Mouse (Mus musculus): ENCODE measurements around the gene Zfp27. TPM values are rescaled to one million over a fixed set of nuclear protein-coding genes. Genes with fewer than 3 reads are reported as not detected.

The Zfp27 gene
- total and polyA plus RNA-seq, 3 experiments: 8.4 to 9.7 (median 9.0) TPM

GRCm38 (mm10) chr7:29917371-29918061 is 11.1 kb upstream of the Zfp27 start:
- DNase-seq (ENCODE audit: extremely low read depth): no peak
- no peak overlapping the region for H3K4me3 ChIP-seq (replicated peaks in 1 of 3; ENCODE audit: low read depth in 2 of 3, low read length in 2 of 3, poor library complexity in 1 of 3)
- no peak overlapping the region for H3K4me2 ChIP-seq (ENCODE audit: insufficient read depth, low read depth, poor library complexity, severe bottlenecking)
- no peak overlapping the region for H3K9ac ChIP-seq (ENCODE audit: insufficient read depth, low read depth)
- in situ Hi-C loops (cut with MboI; ENCODE audit: low pct_ligation_motif_present, low pct_unique_long_range_greater_than_20kb, low sequenced_read_pairs) (no loop called here), dilution Hi-C loops (cut with MboI; ENCODE audit: extremely low pct_ligation_motif_present, extremely low pct_unique_long_range_greater_than_20kb, low sequenced_read_pairs) (no loop called here)
- peaks cover 6% of the 10 kb centered on the region for H3K9me3 ChIP-seq (replicated peaks; ENCODE audit: low read length)
- H3K36me3 ChIP-seq (replicated peaks in 1 of 2; ENCODE audit: control insufficient read depth in 1 of 2, insufficient read depth in 1 of 2, low read length in 1 of 2): peaks cover 24 to 62% of the 10 kb centered on the region in 2 experiments
- peaks cover 0 to 18% of the 10 kb centered on the region in 2 experiments; a peak in 2 of 4 replicates for H3K4me1 ChIP-seq (ENCODE audit: control insufficient read depth in 1 of 2, insufficient read depth in 2 of 2)
- H3K27ac ChIP-seq (ENCODE audit: insufficient read depth, low read depth): no peak overlapping the region
- no peaks in the 10 kb centered on the region for H3K79me2 ChIP-seq (replicated peaks; ENCODE audit: control insufficient read depth, extremely low read depth, insufficient read depth, poor library complexity, severe bottlenecking)
- no peaks in the 10 kb centered on the region for H3K27me3 ChIP-seq (replicated peaks)
- TF ChIP-seq ZMIZ1 (IDR thresholded peaks at IDR 0.05; ENCODE audit: low read depth, low read length): no peak
- TF ChIP-seq MAX (IDR thresholded peaks at IDR 0.05; ENCODE audit: low read length): no peak
- TF ChIP-seq ZC3H11A (IDR thresholded peaks at IDR 0.05; ENCODE audit: low read depth, low read length): no peak
- no peak for TF ChIP-seq MAFK (IDR thresholded peaks at IDR 0.05; ENCODE audit: insufficient replicate concordance, low read length)
- no peak for TF ChIP-seq BHLHE40 (IDR thresholded peaks at IDR 0.05; ENCODE audit: low read depth, low read length)
- TF ChIP-seq RAD21 (IDR thresholded peaks at IDR 0.05; ENCODE audit: low read depth, low read length): no peak
- TF ChIP-seq E2F4 (IDR thresholded peaks at IDR 0.05; ENCODE audit: insufficient replicate concordance, low read depth, low read length): no peak

- no peak overlapping the region for H3K4me2 ChIP-seq (ENCODE audit: insufficient read depth, low read depth, poor library complexity, severe bottlenecking)
- dilution Hi-C loops (cut with MboI; ENCODE audit: extremely low pct_ligation_motif_present, extremely low pct_unique_long_range_greater_than_20kb, low sequenced_read_pairs): no loop called here
- H3K9ac ChIP-seq (ENCODE audit: insufficient read depth, low read depth): no peak overlapping the region
- no peak overlapping the region for H3K27ac ChIP-seq (ENCODE audit: insufficient read depth, low read depth)
- H3K4me3 ChIP-seq (replicated peaks in 1 of 3; ENCODE audit: low read depth in 2 of 3, low read length in 2 of 3, poor library complexity in 1 of 3): no peak overlapping the region
- H3K27me3 ChIP-seq (replicated peaks): no peaks in the 10 kb centered on the region
- peaks cover 6 to 22% of the 10 kb centered on the region in 2 experiments for H3K4me1 ChIP-seq (ENCODE audit: control insufficient read depth in 1 of 2, insufficient read depth in 2 of 2)
- peaks cover 4% of the 10 kb centered on the region for H3K9me3 ChIP-seq (replicated peaks; ENCODE audit: low read length)
- peaks cover 38 to 54% of the 10 kb centered on the region in 2 experiments for H3K36me3 ChIP-seq (replicated peaks in 1 of 2; ENCODE audit: control insufficient read depth in 1 of 2, insufficient read depth in 1 of 2, low read length in 1 of 2)
- no peak for DNase-seq (ENCODE audit: extremely low read depth)
- in situ Hi-C loops (cut with MboI; ENCODE audit: low pct_ligation_motif_present, low pct_unique_long_range_greater_than_20kb, low sequenced_read_pairs): no loop called here
- H3K79me2 ChIP-seq (replicated peaks; ENCODE audit: control insufficient read depth, extremely low read depth, insufficient read depth, poor library complexity, severe bottlenecking): peaks cover 10% of the 10 kb centered on the region; the same call in 1 of the 2 replicates
- TF ChIP-seq CHD2 (IDR thresholded peaks at IDR 0.05; ENCODE audit: low read length): no peak
- no peak for TF ChIP-seq USF2 (conservative IDR thresholded peaks at IDR 0.05; ENCODE audit: low read depth, low read length)
- no peak for TF ChIP-seq HCFC1 (IDR thresholded peaks at IDR 0.05; ENCODE audit: low read depth, low read length)
These were observed 5.8 kb upstream of the Zfp27 start for GRCm38 (mm10) chr7:29912172-29912571.

DNA sequence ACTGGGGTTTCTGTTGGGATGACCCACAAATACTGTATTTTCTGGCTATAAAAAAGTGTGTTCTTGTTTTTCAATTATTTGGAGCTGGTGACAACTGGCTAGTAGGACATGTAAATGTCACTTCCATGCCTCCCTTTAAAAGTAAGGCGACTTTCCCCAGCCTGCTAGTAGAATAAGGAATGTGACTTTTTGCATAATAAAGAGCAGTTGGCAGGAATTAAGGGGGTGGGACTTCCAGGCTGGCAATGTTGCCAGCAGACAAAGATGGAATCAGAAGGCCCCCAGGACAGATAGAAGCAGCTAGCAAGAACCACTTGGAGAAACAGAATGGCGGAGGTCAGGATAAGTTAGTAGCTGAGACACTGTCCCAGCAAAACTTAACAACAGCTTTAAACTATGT is 3.9 kb upstream of the Zfp27 start:
- dilution Hi-C loops (cut with MboI; ENCODE audit: extremely low pct_ligation_motif_present, extremely low pct_unique_long_range_greater_than_20kb, low sequenced_read_pairs) (no loop called here), in situ Hi-C loops (cut with MboI; ENCODE audit: low pct_ligation_motif_present, low pct_unique_long_range_greater_than_20kb, low sequenced_read_pairs) (no loop called here)
- no peaks in the 10 kb centered on the region for H3K27me3 ChIP-seq (replicated peaks)
- H3K27ac ChIP-seq (ENCODE audit: insufficient read depth, low read depth): no peak overlapping the region
- TF ChIP-seq E2F4 (IDR thresholded peaks at IDR 0.05; ENCODE audit: insufficient replicate concordance, low read depth, low read length) (no peak), MEF2A (IDR thresholded peaks at IDR 0.05; ENCODE audit: borderline replicate concordance, low read depth, low read length) (no peak), USF1 (IDR thresholded peaks at IDR 0.05; ENCODE audit: low read depth, low read length) (no peak)
- DNase-seq (ENCODE audit: extremely low read depth): no peak
- H3K9me3 ChIP-seq (replicated peaks; ENCODE audit: low read length): peaks cover 4% of the 10 kb centered on the region
- H3K4me2 ChIP-seq (ENCODE audit: insufficient read depth, low read depth, poor library complexity, severe bottlenecking): no peak overlapping the region
- H3K36me3 ChIP-seq (replicated peaks in 1 of 2; ENCODE audit: control insufficient read depth in 1 of 2, insufficient read depth in 1 of 2, low read length in 1 of 2): peaks cover 32 to 42% of the 10 kb centered on the region in 2 experiments
- H3K4me1 ChIP-seq (ENCODE audit: control insufficient read depth in 1 of 2, insufficient read depth in 2 of 2): peaks cover 6 to 27% of the 10 kb centered on the region in 2 experiments
- H3K9ac ChIP-seq (ENCODE audit: insufficient read depth, low read depth): no peak overlapping the region
- H3K79me2 ChIP-seq (replicated peaks; ENCODE audit: control insufficient read depth, extremely low read depth, insufficient read depth, poor library complexity, severe bottlenecking): peaks cover 10% of the 10 kb centered on the region; the same call in 1 of the 2 replicates
- H3K4me3 ChIP-seq (replicated peaks in 1 of 3; ENCODE audit: low read depth in 2 of 3, low read length in 2 of 3, poor library complexity in 1 of 3): no peak overlapping the region
